Mouse (Mus musculus) hindbrain, embryonic 16.5 days (tissue): Measurements from ENCODE around the gene C130026I21Rik. TPM values are rescaled to one million over a fixed set of nuclear protein-coding genes. Genes with fewer than 3 reads are reported as not detected.
"Not testable (repeated sequence)": the region's sequence is repeated elsewhere in the genome, so short reads cannot be mapped to it uniquely, and the experiment has no call there.

ENCODE experiments used
- ATAC-seq: fragments of 200-750 bp; cut with Nextera tagmentation; 2 replicates; pipeline ENCODE4 v1.8.0; 2017; ENCODE audit warnings: moderate TSS enrichment, moderate library complexity
- H3K27ac ChIP-seq: fragments of 300-500 bp; sonication (generic); 2 replicates; pipeline ENCODE4 v1.5.1; 2014; ENCODE audit warnings: low read depth, mild to moderate bottlenecking, control low read depth, low read length, moderate library complexity
- H3K27me3 ChIP-seq: fragments of 300-500 bp; sonication (generic); replicated peaks from 2 replicates; pipeline ENCODE4 v1.6.1; 2014; ENCODE audit warnings: low read length; ENCODE audit not compliant: control insufficient read depth, insufficient read depth
- H3K36me3 ChIP-seq: fragments of 300-500 bp; sonication (generic); 2 replicates; pipeline ENCODE4 v1.6.1; 2014; ENCODE audit warnings: mild to moderate bottlenecking, low read length, moderate library complexity, mixed read lengths; ENCODE audit not compliant: control insufficient read depth, insufficient read depth
- H3K4me1 ChIP-seq: fragments of 300-500 bp; sonication (generic); 2 replicates; pipeline ENCODE4 v1.6.1; 2014; ENCODE audit warnings: low read depth, low read length; ENCODE audit not compliant: control insufficient read depth, insufficient read depth
- H3K4me2 ChIP-seq: fragments of 300-500 bp; sonication (generic); 2 replicates; pipeline ENCODE4 v1.6.1; 2014; ENCODE audit warnings: mild to moderate bottlenecking, low read length, control low read depth, moderate library complexity
- H3K4me3 ChIP-seq: fragments of 300-500 bp; sonication (generic); 2 replicates; pipeline ENCODE4 v1.5.1; 2014; ENCODE audit warnings: mild to moderate bottlenecking, low read length, control low read depth, moderate library complexity
- H3K9ac ChIP-seq: fragments of 300-500 bp; sonication (generic); 2 replicates; pipeline ENCODE4 v1.6.1; 2014; ENCODE audit warnings: low read depth, mild to moderate bottlenecking, control low read depth, low read length, moderate library complexity
- H3K9me3 ChIP-seq: fragments of 300-500 bp; sonication (generic); 2 replicates; pipeline ENCODE4 v1.6.1; 2014; ENCODE audit warnings: mild to moderate bottlenecking, low read length, moderate library complexity; ENCODE audit not compliant: control insufficient read depth
- WGBS: fragments of 180-500 bp; shearing (Covaris S2); extraction: QIAGEN DNeasy Blood & Tissue Kit; methylation state at CpG from one replicate; pipeline ENCODE4 v1.1.7; 2014; 5-methylcytosine and 5-hydroxymethylcytosine counted together
- polyA plus RNA-seq: library from polyadenylated mRNA; unstranded; fragments of >200 nt; fragmentation: Nextera tagmentation; extraction: Ambion mirVana; gene quantifications from 2 replicates; pipeline ENCODE4 v1.2.1, GENCODE M21; 2015

The C130026I21Rik gene
- polyA plus RNA-seq, 1 experiment from 2014 or later, result 0.26 TPM

DNA sequence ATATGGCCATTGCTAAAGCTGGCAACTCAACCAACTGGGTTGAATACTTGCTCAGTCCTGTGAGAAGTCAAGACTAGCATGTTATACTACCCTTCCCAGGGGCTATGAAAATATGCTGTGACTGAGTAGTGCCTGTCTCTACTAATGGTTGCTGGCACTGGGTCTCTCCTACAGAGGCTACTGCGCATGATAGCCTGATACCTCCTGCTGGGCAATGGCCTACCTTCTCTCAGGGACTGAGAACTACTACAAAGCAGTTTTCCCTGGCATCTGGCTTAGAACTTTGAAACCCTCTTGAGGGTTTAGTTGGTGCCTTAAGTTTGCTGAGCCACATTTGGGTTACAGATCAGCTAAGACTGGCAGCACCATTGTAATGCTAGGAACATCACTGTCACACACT is 184.2 kb downstream of the C130026I21Rik start:
- ATAC-seq, result not testable (repeated sequence)
- 83% methylated on average over 1 of the region's 1 CpGs for WGBS

DNA sequence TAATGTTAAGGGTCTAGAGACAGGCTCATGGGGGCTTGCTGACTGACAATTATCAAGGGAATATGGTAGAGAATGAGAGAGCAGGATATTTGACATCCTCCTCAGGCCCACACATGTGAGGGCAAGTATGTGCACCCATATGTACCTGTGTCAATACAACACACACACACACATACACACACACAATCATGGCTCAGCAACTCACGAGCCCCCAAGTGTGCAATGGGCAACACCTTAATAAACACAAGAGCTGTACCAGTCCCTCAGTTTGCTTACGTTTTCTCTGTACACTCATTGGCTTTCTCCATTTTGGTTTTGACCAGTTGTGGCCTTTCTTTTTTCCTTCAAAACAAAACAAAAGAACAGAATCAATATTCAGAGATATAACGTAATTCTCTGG is 185.6 kb downstream of the C130026I21Rik start:
- 64% methylated on average over 3 of the region's 3 CpGs for WGBS

More for the DNA sequence above, 184.2 kb downstream of the C130026I21Rik start:
- H3K27me3 ChIP-seq, H3K27ac ChIP-seq, H3K4me3 ChIP-seq, H3K36me3 ChIP-seq, H3K4me2 ChIP-seq, H3K9ac ChIP-seq, H3K9me3 ChIP-seq, H3K4me1 ChIP-seq: not testable (repeated sequence)

GRCm38 (mm10) chr1:85073099-85073498 is 197.3 kb downstream of the C130026I21Rik start:
- not testable (repeated sequence) for ATAC-seq, H3K9me3 ChIP-seq, H3K9ac ChIP-seq, H3K4me1 ChIP-seq, H3K27me3 ChIP-seq, H3K27ac ChIP-seq, H3K4me3 ChIP-seq, H3K4me2 ChIP-seq, H3K36me3 ChIP-seq
- 65% methylated on average over 3 of the region's 3 CpGs for WGBS

More for the DNA sequence above, 185.6 kb downstream of the C130026I21Rik start:
- not testable (repeated sequence) for H3K4me1 ChIP-seq, H3K27me3 ChIP-seq, H3K9ac ChIP-seq, H3K4me2 ChIP-seq, H3K36me3 ChIP-seq, H3K4me3 ChIP-seq, ATAC-seq, H3K27ac ChIP-seq, H3K9me3 ChIP-seq

- not testable (repeated sequence) for H3K4me2 ChIP-seq, H3K27me3 ChIP-seq, H3K36me3 ChIP-seq, H3K9me3 ChIP-seq, ATAC-seq, H3K4me1 ChIP-seq, H3K9ac ChIP-seq, H3K27ac ChIP-seq, H3K4me3 ChIP-seq
- WGBS, result 75% methylated on average over 3 of the region's 3 CpGs
Measured at GRCm38 (mm10) chr1:85071690-85072089, 198.7 kb downstream of the C130026I21Rik start.

GRCm38 (mm10) chr1:85035801-85036200 is 234.6 kb downstream of the C130026I21Rik start:
- not testable (repeated sequence) for H3K4me3 ChIP-seq, H3K4me2 ChIP-seq, H3K4me1 ChIP-seq, H3K36me3 ChIP-seq, H3K9ac ChIP-seq, H3K9me3 ChIP-seq, H3K27ac ChIP-seq, H3K27me3 ChIP-seq, ATAC-seq
- WGBS, result 69% methylated on average over 4 of the region's 6 CpGs

DNA sequence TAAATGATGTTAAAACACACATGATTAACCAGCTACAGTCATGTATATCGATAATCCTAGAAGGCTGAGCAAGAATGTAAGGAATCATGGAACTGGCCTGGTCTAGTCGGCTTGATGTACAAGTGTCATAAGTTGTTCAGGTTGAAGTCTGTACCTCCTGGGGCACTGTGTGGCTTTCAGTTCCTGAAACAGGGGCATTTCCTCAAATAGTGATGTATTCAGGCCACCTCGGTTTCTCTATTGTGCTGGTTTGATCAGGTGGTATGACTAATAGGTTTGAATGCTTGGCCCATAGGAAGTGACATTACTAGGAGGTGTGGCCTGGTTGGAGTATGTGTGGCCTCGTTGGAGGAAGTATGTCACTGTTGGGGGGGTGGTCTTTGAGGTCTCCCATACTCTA is 236.0 kb downstream of the C130026I21Rik start:
- H3K4me1 ChIP-seq, H3K4me3 ChIP-seq, H3K27me3 ChIP-seq, H3K9ac ChIP-seq, ATAC-seq, H3K27ac ChIP-seq, H3K4me2 ChIP-seq, H3K9me3 ChIP-seq, H3K36me3 ChIP-seq: not testable (repeated sequence)
- WGBS, result 82% methylated on average over 3 of the region's 4 CpGs

GRCm38 (mm10) chr1:85033616-85034015 is 236.8 kb downstream of the C130026I21Rik start:
- not testable (repeated sequence) for H3K27me3 ChIP-seq, H3K9me3 ChIP-seq, H3K4me2 ChIP-seq, H3K36me3 ChIP-seq, H3K4me1 ChIP-seq, H3K9ac ChIP-seq, H3K4me3 ChIP-seq, ATAC-seq, H3K27ac ChIP-seq
- 94% methylated on average over 5 of the region's 6 CpGs for WGBS

GRCm38 (mm10) chr1:85030211-85030610 is 240.2 kb downstream of the C130026I21Rik start:
- H3K4me1 ChIP-seq, H3K36me3 ChIP-seq, ATAC-seq, H3K9ac ChIP-seq, H3K4me2 ChIP-seq, H3K4me3 ChIP-seq, H3K9me3 ChIP-seq, H3K27me3 ChIP-seq, H3K27ac ChIP-seq: not testable (repeated sequence)
- WGBS, result 55% methylated on average over 10 of the region's 14 CpGs

DNA sequence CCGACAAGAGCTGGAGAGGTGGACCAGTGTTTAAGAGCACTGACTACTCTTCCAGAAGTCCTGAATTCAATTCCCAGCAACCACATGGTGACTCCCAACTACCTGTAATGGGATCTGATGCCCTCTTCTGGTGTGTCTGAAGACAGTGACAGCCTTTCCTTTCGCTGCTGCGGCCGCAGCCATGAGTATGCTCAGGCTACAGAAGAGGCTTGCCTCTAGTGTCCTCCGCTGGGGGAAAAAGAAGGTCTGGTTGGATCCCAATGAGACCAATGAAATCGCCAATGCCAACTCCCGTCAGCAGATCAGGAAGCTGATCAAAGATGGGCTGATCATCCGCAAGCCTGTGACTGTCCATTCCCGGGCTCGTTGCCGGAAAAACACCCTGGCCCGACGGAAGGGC is 258.4 kb downstream of the C130026I21Rik start:
- 96% methylated on average over 11 of the region's 13 CpGs for WGBS
- H3K4me2 ChIP-seq, result not testable (repeated sequence)

GRCm38 (mm10) chr1:85010947-85011346 is 259.4 kb downstream of the C130026I21Rik start:
- WGBS, result 79% methylated on average over 1 of the region's 3 CpGs
- not testable (repeated sequence) for ATAC-seq, H3K27ac ChIP-seq

More for the DNA sequence above, 258.4 kb downstream of the C130026I21Rik start:
- H3K4me3 ChIP-seq, H3K4me1 ChIP-seq, H3K9me3 ChIP-seq, ATAC-seq, H3K27ac ChIP-seq, H3K9ac ChIP-seq, H3K27me3 ChIP-seq, H3K36me3 ChIP-seq: not testable (repeated sequence)

More at GRCm38 (mm10) chr1:85010947-85011346, 259.4 kb downstream of the C130026I21Rik start:
- not testable (repeated sequence) for H3K4me2 ChIP-seq, H3K4me1 ChIP-seq, H3K4me3 ChIP-seq, H3K9ac ChIP-seq, H3K36me3 ChIP-seq, H3K27me3 ChIP-seq, H3K9me3 ChIP-seq
